Mouse (Mus musculus): ENCODE data around the gene Fthl17c. TPM values are rescaled to one million over a fixed set of nuclear protein-coding genes. Genes with fewer than 3 reads are reported as not detected.

Gene Fthl17c
- not detected for polyA plus RNA-seq (2014; fragmentation: Illumina TruSeq; extraction: RNeasy Lipid Tissue Mini Kit (QIAGEN cat#74804); ENCODE audit: low read depth, low replicate concordance)

DNA sequence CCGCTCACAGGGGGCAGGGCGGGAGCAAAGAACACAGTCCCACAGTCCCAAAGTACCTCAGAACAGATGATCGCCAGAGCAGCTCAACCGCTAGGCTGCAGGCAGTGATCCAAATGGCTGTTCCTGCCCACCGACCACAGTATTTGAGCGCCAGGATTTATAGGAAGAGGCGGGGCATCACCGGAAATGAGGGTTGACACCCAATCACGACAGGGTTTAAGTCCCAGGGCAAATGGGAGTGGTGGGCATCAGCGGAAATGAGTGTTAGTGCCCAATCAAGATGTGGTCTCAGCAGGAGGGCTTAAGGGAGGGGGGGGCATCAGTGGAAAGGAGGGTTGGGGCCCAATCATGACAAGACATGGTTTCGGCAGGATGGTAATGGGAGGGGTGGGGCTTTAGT, at the start of gene Fthl17c:
Gene Fthl17c, minus strand, starts transcription at position 101 of the 400 bp plus-strand sequence.

GRCm38 (mm10) chrX:8986655-8987054, 10.3 kb upstream of the Fthl17c start, which contains the start of gene Fthl17d:
Gene Fthl17d (minus strand): TSS chrX:8986755.

GRCm38 (mm10) chrX:8962875-8963274, 13.5 kb downstream of the Fthl17c start, which contains the start of gene Fthl17b:
Gene Fthl17b (minus strand): TSS chrX:8962975.

Other genes with a start within 250 kb of the Fthl17c start
- 4.6 TPM for gene Ssx9, start 228.1 kb downstream of the Fthl17c start, polyA plus RNA-seq (2014; fragmentation: Illumina TruSeq; extraction: RNeasy Lipid Tissue Mini Kit (QIAGEN cat#74804); ENCODE audit: low read depth, low replicate concordance)
- 8.0 TPM for gene Ssxb5, start 172.9 kb downstream of the Fthl17c start, polyA plus RNA-seq (2014; fragmentation: Illumina TruSeq; extraction: RNeasy Lipid Tissue Mini Kit (QIAGEN cat#74804); ENCODE audit: low read depth, low replicate concordance)
- not detected for gene Gm6592, start 132.6 kb downstream of the Fthl17c start, polyA plus RNA-seq (2014; fragmentation: Illumina TruSeq; extraction: RNeasy Lipid Tissue Mini Kit (QIAGEN cat#74804); ENCODE audit: low read depth, low replicate concordance)
- 1.6 TPM for gene Gm5751, start 102.3 kb downstream of the Fthl17c start, polyA plus RNA-seq (2014; fragmentation: Illumina TruSeq; extraction: RNeasy Lipid Tissue Mini Kit (QIAGEN cat#74804); ENCODE audit: low read depth, low replicate concordance)
- 3.7 TPM for gene B630019K06Rik, start 84.2 kb downstream of the Fthl17c start, polyA plus RNA-seq (2014; fragmentation: Illumina TruSeq; extraction: RNeasy Lipid Tissue Mini Kit (QIAGEN cat#74804); ENCODE audit: low read depth, low replicate concordance)
- gene Fthl17b, start 13.6 kb downstream of the Fthl17c start, polyA plus RNA-seq (2014; fragmentation: Illumina TruSeq; extraction: RNeasy Lipid Tissue Mini Kit (QIAGEN cat#74804); ENCODE audit: low read depth, low replicate concordance) = not detected
- gene Fthl17d, start 10.2 kb upstream of the Fthl17c start, polyA plus RNA-seq (2014; fragmentation: Illumina TruSeq; extraction: RNeasy Lipid Tissue Mini Kit (QIAGEN cat#74804); ENCODE audit: low read depth, low replicate concordance) = not detected
- gene Fthl17e, start 56.9 kb upstream of the Fthl17c start, polyA plus RNA-seq (2014; fragmentation: Illumina TruSeq; extraction: RNeasy Lipid Tissue Mini Kit (QIAGEN cat#74804); ENCODE audit: low read depth, low replicate concordance) = not detected
- not detected for gene Fthl17f, start 86.5 kb upstream of the Fthl17c start, polyA plus RNA-seq (2014; fragmentation: Illumina TruSeq; extraction: RNeasy Lipid Tissue Mini Kit (QIAGEN cat#74804); ENCODE audit: low read depth, low replicate concordance)
- 26.0 TPM for gene 4930402K13Rik, start 128.0 kb upstream of the Fthl17c start, polyA plus RNA-seq (2014; fragmentation: Illumina TruSeq; extraction: RNeasy Lipid Tissue Mini Kit (QIAGEN cat#74804); ENCODE audit: low read depth, low replicate concordance)
- gene Lancl3, start 223.3 kb upstream of the Fthl17c start, polyA plus RNA-seq (2014; fragmentation: Illumina TruSeq; extraction: RNeasy Lipid Tissue Mini Kit (QIAGEN cat#74804); ENCODE audit: low read depth, low replicate concordance) = 3.6 TPM

Data from testis, adult 10 weeks (tissue).